20 mouse cellular contexts compared by ENCODE assay signal in the genomic region with DNA sequence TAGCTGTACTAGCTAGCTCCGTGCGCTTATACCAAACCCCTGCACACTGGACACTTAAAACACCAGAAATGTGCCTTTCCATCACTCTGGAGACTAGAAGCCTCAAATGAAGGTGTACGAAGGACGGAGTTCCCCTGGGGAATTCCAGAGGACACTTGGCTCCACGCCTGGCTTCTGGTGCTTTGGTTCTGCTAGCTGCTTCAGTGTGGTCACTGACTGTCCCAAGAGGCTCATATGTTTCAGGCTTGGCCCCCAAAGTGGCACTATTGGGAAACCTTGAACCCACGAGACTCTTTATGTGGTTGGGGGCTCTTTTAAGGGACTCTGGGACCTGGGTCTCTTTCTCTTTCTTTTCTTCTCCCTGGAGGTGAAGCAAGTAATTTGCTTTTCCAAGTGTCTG. TPM values are rescaled to one million over a fixed set of nuclear protein-coding genes. Genes with fewer than 3 reads are reported as not detected.
DNase-seq lines count a peak whose midpoint lies in the region; ATAC-seq and TF ChIP-seq lines count a peak whose summit lies in the region.
"Had no signal": no experiment of that assay in that cellular context is flagged by ENCODE, and none has a peak within 500 bp of the region (broad histone marks: within the 10 kb centered on the region; RNA-seq: fewer than 3 reads in every experiment).

No protein-coding gene starts in this region.

- TF ChIP-seq EP300 in MEL (IDR thresholded peaks at IDR 0.05; ENCODE audit: low read depth in 1 of 2, low read length in 2 of 2): no peak

- no peaks in the 10 kb centered on the region for H3K36me3 ChIP-seq in kidney, adult 2 months (ENCODE audit: control insufficient read depth, insufficient read depth, low read length)
- H3K36me3 ChIP-seq in MEL (ENCODE audit: control insufficient read depth in 1 of 2, insufficient read depth in 2 of 2, low read length in 2 of 2): no peaks in the 10 kb centered on the region; a peak in 2 of 4 replicates
- no peaks in the 10 kb centered on the region for H3K36me3 ChIP-seq in liver, embryonic 13.5 days
- H3K36me3 ChIP-seq: heart, embryonic 15.5 days; limb, embryonic 15.5 days; neural tube, embryonic 13.5 days had no signal

- no peaks in the 10 kb centered on the region for H3K79me2 ChIP-seq in MEL (ENCODE audit: control insufficient read depth, insufficient read depth, low read length, poor library complexity)

- peak overlapping the region; percentile 55 for H3K4me2 ChIP-seq in liver, embryonic 13.5 days
- H3K4me2 ChIP-seq: heart, embryonic 15.5 days; limb, embryonic 15.5 days; neural tube, embryonic 13.5 days had no signal

- no peak overlapping the region for H3K27ac ChIP-seq in kidney, adult 2 months (ENCODE audit: insufficient read depth, low read depth, low read length)
- H3K27ac ChIP-seq in MEL (ENCODE audit: control insufficient read depth, low read depth, low read length): no peak overlapping the region
- no peak overlapping the region for H3K27ac ChIP-seq in liver, embryonic 13.5 days
- H3K27ac ChIP-seq: heart, embryonic 15.5 days; kidney, postnatal 0 days; limb, embryonic 15.5 days; neural tube, embryonic 13.5 days had no signal

- 62% methylated on average over 6 of the region's 6 CpGs for WGBS in kidney, adult 2 months
- 55% methylated on average over 6 of the region's 6 CpGs for WGBS in liver, embryonic 13.5 days (ENCODE audit: insufficient replicate concordance)

- H3K4me1 ChIP-seq in kidney, adult 2 months (ENCODE audit: control insufficient read depth, insufficient read depth, low read length): 0 out of 2 replicates have a peak, but pooled peaks cover 4% of the 10 kb centered on the region
- peaks cover 0 to 9% of the 10 kb centered on the region in 2 experiments; a peak in 2 of 4 replicates for H3K4me1 ChIP-seq in MEL (ENCODE audit: control insufficient read depth in 1 of 2, insufficient read depth in 2 of 2, low read length in 2 of 2)
- peaks cover 27% of the 10 kb centered on the region for H3K4me1 ChIP-seq in liver, embryonic 13.5 days (replicated peaks)

- DNase-seq in adrenal gland, postnatal 14 days: peak; percentile 68
- no peak for DNase-seq in adrenal gland, adult 8-10 months
- peak; percentile 19 for DNase-seq in kidney, adult 2 months
- no peak for DNase-seq in kidney, adult 9 months
- DNase-seq in MEL (ENCODE audit: low read depth, low spot score): no peak
- no peak for DNase-seq in liver, embryonic 13.5 days
- DNase-seq in gastrocnemius, adult 18-20 months (ENCODE audit: low spot score): no peak
- DNase-seq in layer of hippocampus, adult 11-12 months (ENCODE audit: low spot score): no peak
- DNase-seq: cerebellum, postnatal 14 days; gastrocnemius, postnatal 10 days; layer of hippocampus, adult 9-11 months; lung, postnatal 14 days; right cerebral cortex, postnatal 4 days; thymus, adult 2 months had no signal

- H3K27me3 ChIP-seq in kidney, adult 2 months (replicated peaks; ENCODE audit: control insufficient read depth, insufficient read depth, low read length): no peaks in the 10 kb centered on the region
- no peaks in the 10 kb centered on the region for H3K27me3 ChIP-seq in MEL (ENCODE audit: control insufficient read depth in 1 of 2, insufficient read depth in 2 of 2, low read length in 2 of 2)
- peaks cover 32% of the 10 kb centered on the region for H3K27me3 ChIP-seq in liver, embryonic 13.5 days

- ATAC-seq in liver, embryonic 13.5 days (ENCODE audit: low read depth): no peak
- ATAC-seq: hindbrain, embryonic 16.5 days; Patski had no signal

- TF ChIP-seq RAD21 in MEL (IDR thresholded peaks at IDR 0.05; ENCODE audit: low read depth, low read length): no peak

- peak overlapping the region; percentile 4; the same call in 1 of the 2 replicates for H3K9ac ChIP-seq in MEL (ENCODE audit: control insufficient read depth, low read depth, low read length, poor library complexity, severe bottlenecking)
- peak overlapping the region; percentile 47; the same call in 1 of the 2 replicates for H3K9ac ChIP-seq in liver, embryonic 13.5 days
- H3K9ac ChIP-seq: heart, embryonic 15.5 days; limb, embryonic 15.5 days; neural tube, embryonic 13.5 days had no signal

- H3K9me3 ChIP-seq in MEL (replicated peaks; ENCODE audit: insufficient read depth, low read length): no peaks in the 10 kb centered on the region
- H3K9me3 ChIP-seq in liver, embryonic 13.5 days (replicated peaks): 0 out of 2 replicates have a peak, but pooled peaks cover 5% of the 10 kb centered on the region
- H3K9me3 ChIP-seq: heart, embryonic 15.5 days; limb, embryonic 15.5 days; neural tube, embryonic 13.5 days had no signal

- no peak overlapping the region for H3K4me3 ChIP-seq in kidney, adult 2 months (ENCODE audit: insufficient read depth, low read depth, low read length)
- H3K4me3 ChIP-seq in MEL (ENCODE audit: control insufficient read depth in 1 of 2, insufficient read depth in 1 of 2, low read depth in 2 of 2, low read length in 2 of 2): peak overlapping the region; percentile 30 to 34
- peak overlapping the region; percentile 26; the same call in 1 of the 2 replicates for H3K4me3 ChIP-seq in liver, embryonic 13.5 days (replicated peaks)
- H3K4me3 ChIP-seq: heart, embryonic 15.5 days; limb, embryonic 15.5 days; neural tube, embryonic 13.5 days had no signal

- TF ChIP-seq POLR2A in kidney, adult 2 months (IDR thresholded peaks at IDR 0.05; ENCODE audit: low read depth, low read length): no peak
- no peak for TF ChIP-seq POLR2A in MEL (IDR thresholded peaks at IDR 0.05; ENCODE audit: control insufficient read depth in 1 of 2, insufficient read depth in 1 of 2, low read depth in 1 of 2, low read length in 2 of 2, poor library complexity in 1 of 2)

- no peak for TF ChIP-seq CTCF in kidney, adult 2 months (conservative IDR thresholded peaks at IDR 0.05; ENCODE audit: insufficient read depth, insufficient read length, low read depth, low read length)
- TF ChIP-seq CTCF in MEL (IDR thresholded peaks at IDR 0.05 in 2 of 3, conservative IDR thresholded peaks at IDR 0.05 in 1 of 3; ENCODE audit: control insufficient read depth in 1 of 3, insufficient read depth in 1 of 3, low read depth in 2 of 3, low read length in 3 of 3, poor library complexity in 1 of 3, severe bottlenecking in 1 of 3): no peak

TF ChIP-seq in MEL, 35 proteins besides CTCF, POLR2A, EP300 and RAD21:
- TF ChIP-seq TCF12 (IDR thresholded peaks at IDR 0.05; ENCODE audit: low read depth, low read length) (no peak), RCOR1 (IDR thresholded peaks at IDR 0.05; ENCODE audit: low read depth, low read length) (no peak), NRF1 (IDR thresholded peaks at IDR 0.05; ENCODE audit: insufficient read depth, low read depth, low read length, poor library complexity, severe bottlenecking) (no peak), MAZ (IDR thresholded peaks at IDR 0.05; ENCODE audit: low read depth, low read length) (no peak)

RNA-seq across cellular contexts. Expression of gene Intu, which starts 2.1 kb away (rescaled TPM):
- total RNA-seq in adrenal gland, postnatal 14 days (2021): 2.7 and 2.9 TPM in 2 replicates
- total RNA-seq in adrenal gland, adult 8-10 months (2022): 1 to 10 TPM; 2.9 to 5.0 (median 4.3) TPM
- polyA plus RNA-seq in kidney, adult 2 months (2012; rRNA removed): 3.6 and 4.0 TPM in 2 replicates
- total RNA-seq in MEL (2012; rRNA removed): 10.9 and 12.3 TPM in 2 replicates
- 1 to 10 TPM in 1 of 2 experiments, not detected in 1; 9.7 TPM for polyA plus RNA-seq in MEL (2012; ENCODE audit: insufficient read depth in 1 of 2, insufficient read length in 2 of 2, low read depth in 1 of 2, low replicate concordance in 2 of 2, missing spikeins in 1 of 2)
- 0.78 and 1.0 TPM in 2 replicates for polyA plus RNA-seq in liver, embryonic 13.5 days (2015; fragmentation: Nextera tagmentation; extraction: Ambion mirVana)
- 1 to 10 TPM; 2.1 to 2.3 TPM for total RNA-seq in gastrocnemius, adult 18-20 months (2021)

Comparison
In these comparisons a context has a peak if more than half of its experiments do, and no peak if none do; other contexts are left out.
1. DNase-seq: peak in adrenal gland, postnatal 14 days (single experiment) and kidney, adult 2 months (single experiment); none in adrenal gland, adult 8-10 months (single experiment), kidney, adult 9 months (single experiment), MEL (single experiment), liver, embryonic 13.5 days (single experiment), gastrocnemius, adult 18-20 months (single experiment) and layer of hippocampus, adult 11-12 months (single experiment).